ENCODE assay signal across 11 mouse cellular contexts in genomic region chr11:60102664-60103063, GRCm38 (mm10). TPM values are rescaled to one million over a fixed set of nuclear protein-coding genes. Genes with fewer than 3 reads are reported as not detected.
A peak's percentile ranks its signal among the peaks of the same experiment; 100 is the strongest.
DNase-seq lines count a peak whose midpoint lies in the region; ATAC-seq lines count a peak whose summit lies in the region.
"Had no signal": no experiment of that assay in that cellular context is flagged by ENCODE, and none has a peak within 500 bp of the region (broad histone marks: within the 10 kb centered on the region; RNA-seq: fewer than 3 reads in every experiment).

No protein-coding gene starts in this region.

- peak; percentile 45 to 54 for DNase-seq in cerebellum, postnatal 10 days
- DNase-seq in kidney, postnatal 10 days = peak; percentile 76
- no peak for DNase-seq in kidney, adult 11 months
- DNase-seq in heart, postnatal 4 days = peak; percentile 58
- peak; percentile 72 for DNase-seq in lung, postnatal 36 days
- no peak for DNase-seq in frontal cortex, postnatal 10 days (ENCODE audit: low spot score in 2 of 2)
- DNase-seq: adrenal gland, adult 2 months; cerebellum, adult 11 months had no signal

- ATAC-seq in cerebellum, adult (ENCODE audit: insufficient number of reproducible peaks, low FRiP score, low TSS enrichment) = no peak
- ATAC-seq in frontal cortex, adult (ENCODE audit: low TSS enrichment) = no peak
- ATAC-seq: forebrain, embryonic 16.5 days had no signal

RNA-seq across cellular contexts. Expression of gene Rai1, which starts 2.1 kb away (rescaled TPM):
- total RNA-seq in heart, postnatal 4 days (2021) = 10 to 100 TPM; 50.6 to 58.0 TPM

RNA-seq across cellular contexts. Expression of gene Pemt, which starts 56.4 kb away (rescaled TPM):
- 1 to 10 TPM; 2.3 to 2.9 TPM for total RNA-seq in heart, postnatal 4 days (2021)

Comparison
In these comparisons a context has a peak if more than half of its experiments do, and no peak if none do; other contexts are left out.
1. DNase-seq: peak in cerebellum, postnatal 10 days (2 of 2), kidney, postnatal 10 days (single experiment), heart, postnatal 4 days (single experiment) and lung, postnatal 36 days (single experiment); none in kidney, adult 11 months (single experiment) and frontal cortex, postnatal 10 days (0 of 2).